Mouse (Mus musculus) small intestine, adult 2 months (tissue): ENCODE results near the gene Trpm3.

ENCODE experiments used
- CTCF ChIP-seq: fragments of 200-500 bp; IDR thresholded peaks from 2 replicates; pipeline ENCODE4 v1.5.1; 2012; ENCODE audit warnings: low read depth, mild to moderate bottlenecking, control low read depth, inconsistent platforms, low read length, moderate library complexity, mixed read lengths; ENCODE audit not compliant: insufficient replicate concordance, insufficient read length; ENCODE audit errors: extremely low read depth
- POLR2A ChIP-seq: fragments of 200-500 bp; IDR thresholded peaks from 2 replicates; pipeline ENCODE4 v1.6.1; 2012; ENCODE audit warnings: low read depth, mild to moderate bottlenecking, control low read depth, inconsistent platforms, low read length, moderate library complexity

- no peak for TF ChIP-seq CTCF
- no peak for TF ChIP-seq POLR2A
Measured at GRCm38 (mm10) chr19:22604322-22604721, 465.5 kb downstream of the Trpm3 start.
